Mouse (Mus musculus) ES-Bruce4 (cell line): ENCODE measurements around the gene Aspm. TPM values are rescaled to one million over a fixed set of nuclear protein-coding genes. Genes with fewer than 3 reads are reported as not detected.

ENCODE experiments used
- H3K27ac ChIP-seq: 2 replicates; pipeline ENCODE4 v1.5.1; 2012; ENCODE audit warnings: low read length, inconsistent platforms; ENCODE audit not compliant: insufficient read depth
- H3K27me3 ChIP-seq: 2 replicates; pipeline ENCODE4 v1.6.1; 2012; ENCODE audit warnings: mild to moderate bottlenecking, low read length, inconsistent platforms; ENCODE audit not compliant: control insufficient read depth, poor library complexity, insufficient read depth, severe bottlenecking
- H3K36me3 ChIP-seq: 2 replicates; pipeline ENCODE4 v1.6.1; 2012; ENCODE audit warnings: inconsistent platforms, mild to moderate bottlenecking, low read length, moderate library complexity; ENCODE audit not compliant: control insufficient read depth, poor library complexity, insufficient read depth, severe bottlenecking
- H3K4me1 ChIP-seq: one replicate; pipeline ENCODE4 v1.8.1; 2011; ENCODE audit warnings: low read length; ENCODE audit not compliant: control insufficient read depth, insufficient read depth
- H3K4me3 ChIP-seq: 2 replicates; pipeline ENCODE4 v1.5.1; 2011; ENCODE audit warnings: low read depth, mild to moderate bottlenecking, low read length
- H3K9ac ChIP-seq: 2 replicates; pipeline ENCODE4 v1.6.1; 2012; ENCODE audit warnings: low read depth, mild to moderate bottlenecking, inconsistent platforms; ENCODE audit not compliant: poor library complexity, severe bottlenecking
- H3K9me3 ChIP-seq: replicated peaks from 2 replicates; pipeline ENCODE4 v1.6.1; 2012; ENCODE audit warnings: mild to moderate bottlenecking, low read length, inconsistent platforms; ENCODE audit not compliant: control insufficient read depth, poor library complexity, insufficient read depth, severe bottlenecking
- CTCF ChIP-seq: IDR thresholded peaks from one replicate; pipeline ENCODE4 v1.8.1; 2011; ENCODE audit warnings: low read depth, low read length
- EP300 ChIP-seq: IDR thresholded peaks from 2 replicates; pipeline ENCODE4 v1.6.1; 2011; ENCODE audit warnings: low read depth, low read length; ENCODE audit not compliant: insufficient read depth
- POLR2A ChIP-seq: IDR thresholded peaks from one replicate; pipeline ENCODE4 v1.8.1; 2011; ENCODE audit warnings: low read length; ENCODE audit not compliant: insufficient read depth
- polyA plus RNA-seq: library from polyadenylated mRNA; stranded (reverse); fragments of >200 nt; gene quantifications from 2 replicates; pipeline ENCODE4 v1.2.4, GENCODE M21; 2011; ENCODE audit warnings: low read depth; ENCODE audit not compliant: missing spikeins, insufficient read depth, insufficient read length

Aspm gene
- polyA plus RNA-seq, 1 experiment, result 56.7 TPM

GRCm38 (mm10) chr1:139494630-139495029 is 40.1 kb downstream of the Aspm start:
- Histone ChIP-seq H3K4me1 (peaks cover 4% of the 10 kb centered on the region), H3K27ac (peak overlapping the region; percentile 99), H3K4me3 (no peak overlapping the region), H3K9me3 (peaks cover 4% of the 10 kb centered on the region; the same call in 1 of the 2 replicates), H3K36me3 (peaks cover 32% of the 10 kb centered on the region), H3K9ac (no peak overlapping the region), H3K27me3 (no peaks in the 10 kb centered on the region)
- peak; percentile 84 for TF ChIP-seq EP300
- no peak for TF ChIP-seq CTCF
- no peak for TF ChIP-seq POLR2A

- TF ChIP-seq EP300 (peak; percentile 99), POLR2A (no peak), CTCF (no peak)
- Histone ChIP-seq H3K36me3 (peaks cover 25% of the 10 kb centered on the region), H3K4me1 (peaks cover 4% of the 10 kb centered on the region), H3K4me3 (no peak overlapping the region), H3K9ac (no peak overlapping the region), H3K9me3 (peaks cover 4% of the 10 kb centered on the region; the same call in 1 of the 2 replicates), H3K27me3 (no peaks in the 10 kb centered on the region), H3K27ac (peak overlapping the region; percentile 99)
Observed at GRCm38 (mm10) chr1:139495408-139495807, 40.8 kb downstream of the Aspm start.

GRCm38 (mm10) chr1:139496212-139496611 is 41.6 kb downstream of the Aspm start:
- Histone ChIP-seq H3K9me3 (peaks cover 4% of the 10 kb centered on the region; the same call in 1 of the 2 replicates), H3K27me3 (no peaks in the 10 kb centered on the region), H3K9ac (no peak overlapping the region), H3K27ac (peak overlapping the region; percentile 99), H3K4me1 (peaks cover 3% of the 10 kb centered on the region), H3K4me3 (no peak overlapping the region), H3K36me3 (peaks cover 22% of the 10 kb centered on the region)
- no peak for TF ChIP-seq CTCF
- TF ChIP-seq EP300, result 0 out of 2 replicates have a peak, but pooled peaks have one; percentile 5

- no peaks in the 10 kb centered on the region for H3K27me3 ChIP-seq
- H3K9ac ChIP-seq, result no peak overlapping the region
- TF ChIP-seq CTCF (no peak), EP300 (no peak), POLR2A (no peak)
- H3K4me1 ChIP-seq, result peaks cover 3% of the 10 kb centered on the region
- H3K36me3 ChIP-seq, result no peaks in the 10 kb centered on the region; the same call in 1 of the 2 replicates
- H3K27ac ChIP-seq, result peak overlapping the region; percentile 91
- no peak overlapping the region for H3K4me3 ChIP-seq
- H3K9me3 ChIP-seq, result peaks cover 4% of the 10 kb centered on the region; the same call in 1 of the 2 replicates
Observed at GRCm38 (mm10) chr1:139499751-139500150, 45.2 kb downstream of the Aspm start.

GRCm38 (mm10) chr1:139501258-139501752 is 46.7 kb downstream of the Aspm start, which contains the start of gene F13b:
F13b (plus strand) TSS chr1:139501702.
- Histone ChIP-seq H3K9ac (no peak within 1 kb of the TSS), H3K4me1 (peaks cover 3% of the 10 kb centered on the region), H3K9me3 (peaks cover 4% of the 10 kb centered on the region; the same call in 1 of the 2 replicates), H3K4me3 (no peak within 1 kb of the TSS), H3K27ac (peak within 1 kb of the TSS; percentile 93; the same call in 1 of the 2 replicates), H3K27me3 (no peaks in the 10 kb centered on the region), H3K36me3 (no peaks in the 10 kb centered on the region; the same call in 1 of the 2 replicates)
- no peak for TF ChIP-seq POLR2A
- no peak for TF ChIP-seq EP300
- no peak for TF ChIP-seq CTCF

GRCm38 (mm10) chr1:139514556-139514955 is 60.0 kb downstream of the Aspm start:
- no peak overlapping the region; the same call in 1 of the 2 replicates for H3K27ac ChIP-seq
- no peaks in the 10 kb centered on the region for H3K4me1 ChIP-seq
- H3K27me3 ChIP-seq, result no peaks in the 10 kb centered on the region
- no peak overlapping the region for H3K4me3 ChIP-seq
- no peaks in the 10 kb centered on the region for H3K9me3 ChIP-seq
- TF ChIP-seq CTCF (no peak), POLR2A (no peak), EP300 (no peak)
- H3K36me3 ChIP-seq, result no peaks in the 10 kb centered on the region
- no peak overlapping the region for H3K9ac ChIP-seq

Other genes starting within 250 kb of the Aspm start
- 0.16 and 0.17 TPM in 2 replicates for gene Crb1, start 77.7 kb upstream of the Aspm start, polyA plus RNA-seq
- gene Zbtb41, start 32.5 kb upstream of the Aspm start, polyA plus RNA-seq, result 15.5 and 19.9 TPM in 2 replicates
- gene F13b, start 46.9 kb downstream of the Aspm start, polyA plus RNA-seq, result not detected in 2 replicates
- gene Cfhr1, start 105.5 kb downstream of the Aspm start, polyA plus RNA-seq, result not detected in 2 replicates